Mouse (Mus musculus) left cerebral cortex, postnatal 14 days (tissue): ENCODE measurements around the gene Irf2bpl. TPM values are rescaled to one million over a fixed set of nuclear protein-coding genes. Genes with fewer than 3 reads are reported as not detected.

ENCODE experiments used
- DNase-seq, 2 experiments: peaks; one replicate each; pipeline ENCODE4 v3.0.0; 2021 to 2022; ENCODE audit warnings: low spot score in 2 of 2, mixed read lengths in 1 of 2
- intact Hi-C: fragments of 180-260 bp; cut with DNase I; formaldehyde crosslinking; loops from one replicate; pipeline ENCODE4 v1.15.1; 2025
- long read RNA-seq, 2 experiments: library from polyadenylated mRNA; stranded (forward); transcript quantifications; one replicate each; pipeline ENCODE4 v2.0.0; 2021
- total RNA-seq, 2 experiments: library from RNA; stranded (reverse); gene quantifications; 2 replicates each; pipeline ENCODE4 v1.2.3; 2021

Gene Irf2bpl
- total RNA-seq = 10 to 100 TPM; 74.0 to 78.2 TPM
- long read RNA-seq, experiment 1, full-length matches to known transcripts = 42 of 42 reads
- long read RNA-seq, experiment 1, partial matches to known transcripts = 0 of 42 reads
- long read RNA-seq, experiment 1, other reads (novel, unspliced or antisense) = 0 of 42 reads
- long read RNA-seq, experiment 2, full-length matches to known transcripts = 39 of 39 reads
- long read RNA-seq, experiment 2, partial matches to known transcripts = 0 of 39 reads
- long read RNA-seq, experiment 2, other reads (novel, unspliced or antisense) = 0 of 39 reads

- intact Hi-C loops = loop anchor here (5.0 kb wide), 1 partner anchor 63 kb away; the partner anchor contains the start of gene Cipc
Measured at GRCm38 (mm10) chr12:86884197-86885058, at the start of gene Irf2bpl. Gene Irf2bpl, minus strand, starts transcription at chr12:86884798.

GRCm38 (mm10) chr12:86932575-86932952, 48.0 kb upstream of the Irf2bpl start:
- no peak for DNase-seq
- intact Hi-C loops = no loop called here

More at GRCm38 (mm10) chr12:86884197-86885058, at the start of gene Irf2bpl:
- peak; percentile 99 to 100 for DNase-seq

- intact Hi-C loops = no loop called here
Measured at GRCm38 (mm10) chr12:86931919-86932574, 47.4 kb upstream of the Irf2bpl start.

GRCm38 (mm10) chr12:86930934-86931729, 46.5 kb upstream of the Irf2bpl start:
- no peak for DNase-seq
- intact Hi-C loops = no loop called here

More at GRCm38 (mm10) chr12:86931919-86932574, 47.4 kb upstream of the Irf2bpl start:
- no peak for DNase-seq

GRCm38 (mm10) chr12:86923837-86924236, 39.2 kb upstream of the Irf2bpl start:
- DNase-seq = peak; percentile 77 to 84
- intact Hi-C loops = loop anchor here (1.0 kb wide), 1 partner anchor 128 kb away; no protein-coding TSS in a partner anchor

- DNase-seq = no peak
- intact Hi-C loops = no loop called here
Measured at GRCm38 (mm10) chr12:86918983-86919722, 34.6 kb upstream of the Irf2bpl start.

- no peak for DNase-seq
- intact Hi-C loops = no loop called here
Measured at GRCm38 (mm10) chr12:86918361-86918967, 33.9 kb upstream of the Irf2bpl start.

GRCm38 (mm10) chr12:86916796-86917573, 32.4 kb upstream of the Irf2bpl start:
- intact Hi-C loops = no loop called here
- no peak for DNase-seq

- intact Hi-C loops = no loop called here
Measured at GRCm38 (mm10) chr12:86915617-86916016, 31.0 kb upstream of the Irf2bpl start.

GRCm38 (mm10) chr12:86914756-86915155, 30.2 kb upstream of the Irf2bpl start:
- intact Hi-C loops = no loop called here
- no peak for DNase-seq

More at GRCm38 (mm10) chr12:86915617-86916016, 31.0 kb upstream of the Irf2bpl start:
- no peak for DNase-seq

GRCm38 (mm10) chr12:86914351-86914750, 29.8 kb upstream of the Irf2bpl start:
- no peak for DNase-seq
- intact Hi-C loops = no loop called here

- intact Hi-C loops = no loop called here
- no peak for DNase-seq
Measured at GRCm38 (mm10) chr12:86912335-86913093, 27.9 kb upstream of the Irf2bpl start.

GRCm38 (mm10) chr12:86911482-86911931, 26.9 kb upstream of the Irf2bpl start:
- intact Hi-C loops = no loop called here
- peak; percentile 76 to 78 for DNase-seq

GRCm38 (mm10) chr12:86906395-86906794, 21.8 kb upstream of the Irf2bpl start:
- intact Hi-C loops = loop anchor here (5.0 kb wide), 1 partner anchor 109 kb away; no protein-coding TSS in a partner anchor
- DNase-seq = peak; percentile 87 to 88

- no peak for DNase-seq
- intact Hi-C loops = loop anchor here (5.0 kb wide), 1 partner anchor 109 kb away; no protein-coding TSS in a partner anchor
Measured at GRCm38 (mm10) chr12:86905876-86906275, 21.3 kb upstream of the Irf2bpl start.

GRCm38 (mm10) chr12:86905203-86905602, 20.6 kb upstream of the Irf2bpl start:
- peak in 1 of 2 experiments; percentile 57 for DNase-seq
- intact Hi-C loops = loop anchor here (5.0 kb wide), 1 partner anchor 108 kb away; no protein-coding TSS in a partner anchor
